Mouse (Mus musculus) ES-Bruce4 (cell line): ENCODE data around the gene Ltf.

Experiments used
- CTCF ChIP-seq: IDR thresholded peaks from one replicate; pipeline ENCODE4 v1.8.1; 2011; ENCODE audit warnings: low read depth, low read length
- EP300 ChIP-seq: IDR thresholded peaks from 2 replicates; pipeline ENCODE4 v1.6.1; 2011; ENCODE audit warnings: low read depth, low read length; ENCODE audit not compliant: insufficient read depth

DNA sequence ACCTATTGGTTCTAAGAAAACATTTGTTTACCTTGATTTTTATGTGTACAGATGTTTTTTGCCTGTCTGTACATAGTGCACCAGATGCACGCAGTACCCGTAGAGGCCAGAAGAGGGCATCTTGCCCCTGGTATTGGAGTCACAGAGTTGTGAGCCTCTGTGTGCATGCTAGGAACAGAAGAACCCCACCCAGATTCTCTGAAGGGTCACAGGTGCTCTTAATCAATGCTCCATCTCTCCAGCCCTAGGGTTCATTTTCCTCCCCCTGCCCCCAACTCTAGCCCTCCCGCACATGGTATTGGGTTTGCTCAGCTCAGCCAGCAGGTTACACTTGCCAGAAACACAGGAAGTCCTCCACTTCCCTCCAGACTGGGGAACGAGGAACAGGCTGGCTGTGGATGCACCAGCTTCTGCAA lies 51.5 kb downstream of the Ltf start:
- peak; percentile 79 for TF ChIP-seq CTCF
- no peak for TF ChIP-seq EP300
